Mouse (Mus musculus) kidney, embryonic 15.5 days (tissue): ENCODE results near the gene Prss34. TPM values are rescaled to one million over a fixed set of nuclear protein-coding genes. Genes with fewer than 3 reads are reported as not detected.
A peak's percentile ranks its signal among the peaks of the same experiment; 100 is the strongest.

Source experiments
- ATAC-seq: fragments of 200-750 bp; cut with Nextera tagmentation; replicated peaks from 2 replicates; pipeline ENCODE4 v1.8.0; 2017; ENCODE audit warnings: moderate TSS enrichment; ENCODE audit not compliant: low FRiP score
- H3K27ac ChIP-seq: fragments of 300-500 bp; sonication (generic); 2 replicates; pipeline ENCODE4 v1.5.1; 2015; ENCODE audit warnings: mild to moderate bottlenecking, inconsistent platforms
- H3K27me3 ChIP-seq: fragments of 300-500 bp; sonication (generic); 2 replicates; pipeline ENCODE4 v1.6.1; 2015; ENCODE audit warnings: inconsistent platforms
- H3K36me3 ChIP-seq: fragments of 300-500 bp; sonication (generic); 2 replicates; pipeline ENCODE4 v1.6.1; 2015; ENCODE audit warnings: inconsistent platforms
- H3K4me1 ChIP-seq: fragments of 300-500 bp; sonication (generic); 2 replicates; pipeline ENCODE4 v1.6.1; 2015; ENCODE audit warnings: inconsistent platforms
- H3K4me2 ChIP-seq: fragments of 300-500 bp; sonication (generic); 2 replicates; pipeline ENCODE4 v1.6.1; 2015; ENCODE audit warnings: moderate library complexity, mild to moderate bottlenecking, inconsistent platforms
- H3K4me3 ChIP-seq: fragments of 300-500 bp; sonication (generic); replicated peaks from 2 replicates; pipeline ENCODE4 v1.5.1; 2015; ENCODE audit warnings: mild to moderate bottlenecking, inconsistent platforms
- H3K9ac ChIP-seq: fragments of 300-500 bp; sonication (generic); 2 replicates; pipeline ENCODE4 v1.6.1; 2015; ENCODE audit warnings: mild to moderate bottlenecking, inconsistent platforms
- H3K9me3 ChIP-seq: fragments of 300-500 bp; sonication (generic); replicated peaks from 2 replicates; pipeline ENCODE4 v1.6.1; 2016; ENCODE audit warnings: inconsistent platforms
- WGBS: fragments of 180-500 bp; shearing (Covaris S2); methylation state at CpG from one replicate; pipeline ENCODE4 v1.1.7; 2015; ENCODE audit warnings: mixed read lengths; 5-methylcytosine and 5-hydroxymethylcytosine counted together
- polyA plus RNA-seq: library from polyadenylated mRNA; unstranded; fragments of >200 nt; fragmentation: Nextera tagmentation; extraction: Ambion mirVana; gene quantifications from 2 replicates; pipeline ENCODE4 v1.2.1, GENCODE M21; 2015

Prss34 gene
- polyA plus RNA-seq: 0.40 and 0.55 TPM in 2 replicates

DNA sequence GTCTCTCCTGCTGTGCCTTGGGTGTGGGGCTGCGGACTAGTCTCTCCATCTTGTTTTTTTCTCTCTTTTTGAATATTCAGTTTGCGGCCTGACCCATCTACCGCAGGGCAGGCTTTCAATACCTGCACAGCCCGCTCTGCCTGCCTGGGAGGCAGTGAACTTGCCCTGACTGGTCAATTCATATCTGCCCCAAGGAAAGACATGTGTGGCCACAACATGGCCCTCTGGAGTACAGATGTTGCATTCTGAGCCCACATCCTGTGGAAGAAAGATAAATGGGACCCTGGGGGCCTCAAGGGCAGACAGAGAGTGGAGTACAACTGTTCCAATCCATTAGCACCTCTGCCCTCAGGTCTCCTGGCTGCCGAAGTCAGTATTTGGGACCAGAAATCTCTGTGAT lies at the start of gene Prss34:
TSS of gene Prss34 (plus strand) at position 301 of the 400 bp plus-strand sequence.
- no peaks in the 10 kb centered on the region; the same call in 1 of the 2 replicates for H3K27me3 ChIP-seq
- WGBS: 76% methylated on average over 5 of the region's 5 CpGs
- H3K9ac ChIP-seq: no peak within 1 kb of the TSS
- no peak within 1 kb of the TSS for H3K4me2 ChIP-seq
- no peak within 1 kb of the TSS for H3K27ac ChIP-seq
- no peak for ATAC-seq
- no peaks in the 10 kb centered on the region for H3K9me3 ChIP-seq
- H3K4me1 ChIP-seq: no peaks in the 10 kb centered on the region
- H3K36me3 ChIP-seq: no peaks in the 10 kb centered on the region
- H3K4me3 ChIP-seq: no peak within 1 kb of the TSS

- Histone ChIP-seq H3K9me3 (no peaks in the 10 kb centered on the region), H3K27me3 (peaks cover 35% of the 10 kb centered on the region), H3K4me3 (no peak overlapping the region), H3K27ac (no peak overlapping the region), H3K36me3 (no peaks in the 10 kb centered on the region), H3K4me2 (no peak overlapping the region), H3K4me1 (0 out of 2 replicates have a peak, but pooled peaks cover 4% of the 10 kb centered on the region), H3K9ac (no peak overlapping the region)
- 79% methylated on average over 8 of the region's 8 CpGs for WGBS
- ATAC-seq: no peak
These were observed 47.9 kb upstream of the Prss34 start for GRCm38 (mm10) chr17:25250181-25250835.

GRCm38 (mm10) chr17:25252643-25253042 lies 45.6 kb upstream of the Prss34 start:
- Histone ChIP-seq H3K9me3 (no peaks in the 10 kb centered on the region), H3K27me3 (peaks cover 46% of the 10 kb centered on the region), H3K36me3 (no peaks in the 10 kb centered on the region), H3K4me3 (no peak overlapping the region), H3K27ac (no peak overlapping the region), H3K4me2 (no peak overlapping the region), H3K4me1 (peaks cover 15% of the 10 kb centered on the region), H3K9ac (no peak overlapping the region)
- WGBS: 45% methylated on average over 3 of the region's 3 CpGs
- no peak for ATAC-seq

DNA sequence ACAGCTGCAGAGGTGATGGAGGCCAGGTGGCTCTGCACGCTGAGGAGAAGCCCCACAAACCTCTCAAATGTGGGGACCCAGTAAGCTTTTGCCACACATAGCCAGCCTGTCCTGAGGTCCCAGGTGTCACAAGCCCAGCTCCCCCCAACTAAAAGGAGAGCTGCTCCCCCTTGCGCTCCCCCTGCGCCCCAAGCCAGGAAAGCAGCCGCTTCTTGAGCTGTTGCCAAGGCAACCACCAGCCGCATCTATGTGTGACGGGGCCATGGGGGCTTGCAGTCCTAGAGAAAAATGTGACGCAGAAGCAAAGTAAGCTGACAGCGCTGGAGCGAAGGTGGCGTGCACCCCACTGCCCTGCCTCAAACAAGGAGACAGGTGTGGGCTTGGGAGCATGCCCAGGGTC lies 44.4 kb upstream of the Prss34 start:
- peaks cover 43% of the 10 kb centered on the region for H3K27me3 ChIP-seq
- H3K9me3 ChIP-seq: no peaks in the 10 kb centered on the region
- no peak overlapping the region for H3K9ac ChIP-seq
- no peak overlapping the region for H3K4me2 ChIP-seq
- H3K27ac ChIP-seq: no peak overlapping the region
- peaks cover 6% of the 10 kb centered on the region for H3K36me3 ChIP-seq
- 36% methylated on average over 10 of the region's 10 CpGs for WGBS
- no peak overlapping the region for H3K4me3 ChIP-seq
- no peak for ATAC-seq
- peaks cover 18% of the 10 kb centered on the region for H3K4me1 ChIP-seq

- ATAC-seq: no peak
- H3K4me2 ChIP-seq: peak overlapping the region; percentile 74; the same call in 1 of the 2 replicates
- peaks cover 18% of the 10 kb centered on the region for H3K4me1 ChIP-seq
- peaks cover 19% of the 10 kb centered on the region for H3K36me3 ChIP-seq
- no peak overlapping the region for H3K27ac ChIP-seq
- H3K4me3 ChIP-seq: no peak overlapping the region
- peaks cover 43% of the 10 kb centered on the region for H3K27me3 ChIP-seq
- no peak overlapping the region for H3K9ac ChIP-seq
- 51% methylated on average over 2 of the region's 2 CpGs for WGBS
- H3K9me3 ChIP-seq: no peaks in the 10 kb centered on the region
These were observed 43.1 kb upstream of the Prss34 start for GRCm38 (mm10) chr17:25255110-25255509.

GRCm38 (mm10) chr17:25256140-25256754 lies 41.9 kb upstream of the Prss34 start, which contains the start of gene Baiap3:
Gene Baiap3 (minus strand): TSS chr17:25256364.
- WGBS: 3% methylated on average over 35 of the region's 35 CpGs
- Histone ChIP-seq H3K4me1 (peaks cover 18% of the 10 kb centered on the region), H3K27me3 (peaks cover 43% of the 10 kb centered on the region), H3K36me3 (peaks cover 22% of the 10 kb centered on the region), H3K9ac (peak within 1 kb of the TSS; percentile 27), H3K4me2 (peak within 1 kb of the TSS; percentile 74), H3K4me3 (peak within 1 kb of the TSS; percentile 41), H3K9me3 (no peaks in the 10 kb centered on the region), H3K27ac (no peak within 1 kb of the TSS)
- peak; percentile 70 for ATAC-seq

DNA sequence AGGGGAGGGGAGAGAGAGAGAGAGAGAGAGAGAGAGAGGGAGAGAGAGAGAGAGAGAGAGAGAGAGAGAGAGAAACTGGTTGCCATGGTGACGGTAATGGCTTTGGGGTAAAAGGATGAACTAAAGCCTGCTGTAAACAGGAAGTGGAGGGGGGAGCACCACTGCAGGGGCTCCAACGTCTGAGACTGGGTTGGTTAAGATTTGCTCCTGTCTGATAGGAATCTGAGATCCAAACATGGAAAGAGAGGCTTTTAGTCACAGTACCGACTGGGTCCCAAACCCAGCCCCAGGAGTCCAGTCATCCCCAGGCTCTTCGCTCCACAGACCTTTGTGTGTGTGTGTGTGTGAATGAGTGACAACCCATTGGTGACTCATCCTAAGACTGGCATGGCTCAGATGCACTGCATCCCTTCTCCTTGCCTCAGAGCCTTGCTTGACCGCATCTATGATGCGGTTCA lies 40.4 kb upstream of the Prss34 start:
- Histone ChIP-seq H3K4me1 (peaks cover 18% of the 10 kb centered on the region), H3K27ac (no peak overlapping the region), H3K27me3 (peaks cover 34% of the 10 kb centered on the region), H3K36me3 (peaks cover 28% of the 10 kb centered on the region), H3K9ac (no peak overlapping the region), H3K4me3 (no peak overlapping the region), H3K9me3 (no peaks in the 10 kb centered on the region), H3K4me2 (no peak overlapping the region)
- ATAC-seq: no peak
- 53% methylated on average over 6 of the region's 6 CpGs for WGBS

- Histone ChIP-seq H3K4me2 (no peak overlapping the region), H3K9ac (no peak overlapping the region), H3K27ac (no peak overlapping the region), H3K36me3 (peaks cover 82% of the 10 kb centered on the region), H3K27me3 (no peaks in the 10 kb centered on the region), H3K4me1 (peaks cover 4% of the 10 kb centered on the region; the same call in 1 of the 2 replicates), H3K4me3 (no peak overlapping the region), H3K9me3 (no peaks in the 10 kb centered on the region)
- WGBS: 73% methylated on average over 3 of the region's 3 CpGs
- 0 out of 2 replicates have a peak, but pooled peaks have one; percentile 22 for ATAC-seq
These were observed 33.7 kb upstream of the Prss34 start for GRCm38 (mm10) chr17:25264453-25264852.

DNA sequence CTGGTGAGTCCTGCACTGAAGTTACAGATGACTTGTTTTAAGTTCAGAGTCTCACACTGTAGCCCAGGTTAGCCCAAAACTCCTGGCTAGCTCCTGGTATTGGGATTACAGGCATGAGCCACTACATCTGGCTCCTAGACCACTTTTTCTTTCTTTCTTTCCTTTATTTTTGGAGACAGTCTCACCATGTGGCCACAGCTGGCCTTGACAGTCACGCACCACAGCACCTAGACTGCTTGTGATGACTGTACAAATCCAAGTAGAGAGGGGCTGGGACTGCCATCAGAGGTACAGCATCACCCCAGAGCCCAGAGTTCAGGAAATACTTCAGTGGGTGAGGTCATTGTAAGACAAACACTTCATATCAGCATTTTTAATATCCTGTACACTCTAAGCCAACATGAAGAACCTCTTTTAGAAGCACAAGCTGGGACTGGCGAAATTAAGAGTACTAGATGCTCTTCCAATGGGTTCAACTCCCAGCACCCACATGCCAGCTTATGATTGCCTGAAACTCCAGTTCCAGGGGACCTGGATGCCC lies 27.3 kb upstream of the Prss34 start:
- Histone ChIP-seq H3K9me3 (no peaks in the 10 kb centered on the region), H3K4me1 (peaks cover 34% of the 10 kb centered on the region), H3K27ac (no peak overlapping the region), H3K27me3 (no peaks in the 10 kb centered on the region), H3K9ac (peak overlapping the region; percentile 98), H3K36me3 (peaks cover 48% of the 10 kb centered on the region), H3K4me3 (peak overlapping the region; percentile 85), H3K4me2 (peak overlapping the region; percentile 75)
- 60% methylated on average over 2 of the region's 2 CpGs for WGBS
- ATAC-seq: no peak

- Histone ChIP-seq H3K9ac (peak overlapping the region; percentile 98), H3K4me2 (peak overlapping the region; percentile 75), H3K27me3 (no peaks in the 10 kb centered on the region), H3K27ac (peak overlapping the region; percentile 98), H3K36me3 (peaks cover 34% of the 10 kb centered on the region), H3K4me3 (peak overlapping the region; percentile 85), H3K9me3 (no peaks in the 10 kb centered on the region), H3K4me1 (peaks cover 34% of the 10 kb centered on the region)
- no peak for ATAC-seq
- 2% methylated on average over 10 of the region's 10 CpGs for WGBS
These were observed 25.9 kb upstream of the Prss34 start for GRCm38 (mm10) chr17:25272326-25272725.

DNA sequence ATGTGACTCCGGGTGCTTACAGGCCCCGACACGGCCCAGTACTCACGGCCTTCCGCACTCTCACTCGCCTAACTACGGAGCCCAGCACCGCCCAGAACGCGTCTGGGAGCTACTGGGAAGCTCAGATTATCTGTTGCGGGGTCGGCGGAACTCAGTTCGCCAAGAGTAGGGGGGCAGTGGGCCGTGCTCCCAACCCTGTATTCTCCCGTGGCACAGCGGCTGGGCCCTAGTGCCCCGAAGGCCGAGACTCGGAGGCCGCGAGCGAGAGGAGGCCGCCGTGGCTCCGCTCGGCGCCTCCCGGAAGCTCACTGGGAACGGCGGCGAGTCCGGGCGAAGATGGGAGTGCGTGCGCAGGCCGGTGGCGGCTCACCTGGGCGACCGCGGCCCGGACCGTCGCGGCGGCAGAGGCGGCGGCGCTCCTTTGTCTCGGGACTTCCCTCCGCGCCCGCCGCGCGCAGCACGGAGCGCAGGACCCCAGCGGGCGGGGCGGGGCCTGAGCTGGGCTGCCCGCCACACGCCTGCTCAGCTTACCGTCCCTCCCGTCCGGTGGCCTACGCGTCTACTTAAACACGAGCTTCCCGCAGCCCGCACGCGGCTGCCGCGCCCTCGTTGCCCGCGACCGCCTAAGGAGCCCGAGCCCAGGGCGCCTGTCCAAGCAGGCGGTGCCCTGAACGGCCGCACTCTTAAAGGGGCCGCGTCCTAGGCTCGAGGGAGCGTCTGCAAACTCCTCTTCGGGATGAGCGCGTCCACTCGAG lies 25.1 kb upstream of the Prss34 start:
- under 1% methylated on average over 92 of the region's 92 CpGs for WGBS

More for the DNA sequence above, 25.1 kb upstream of the Prss34 start:
- H3K36me3 ChIP-seq: peaks cover 26% of the 10 kb centered on the region
- H3K27ac ChIP-seq: peak overlapping the region; percentile 98
- peak overlapping the region; percentile 98 for H3K9ac ChIP-seq
- peak; percentile 91 for ATAC-seq
- H3K9me3 ChIP-seq: no peaks in the 10 kb centered on the region
- H3K27me3 ChIP-seq: no peaks in the 10 kb centered on the region
- H3K4me2 ChIP-seq: peak overlapping the region; percentile 75
- H3K4me1 ChIP-seq: peaks cover 34% of the 10 kb centered on the region
- H3K4me3 ChIP-seq: peak overlapping the region; percentile 85
